Mouse (Mus musculus) ES-Bruce4 (cell line): ENCODE measurements around the gene Tbc1d1.

Experiments used
- CTCF ChIP-seq: IDR thresholded peaks from one replicate; pipeline ENCODE4 v1.8.1; 2011; ENCODE audit warnings: low read depth, low read length
- EP300 ChIP-seq: IDR thresholded peaks from 2 replicates; pipeline ENCODE4 v1.6.1; 2011; ENCODE audit warnings: low read depth, low read length; ENCODE audit not compliant: insufficient read depth
- POLR2A ChIP-seq: IDR thresholded peaks from one replicate; pipeline ENCODE4 v1.8.1; 2011; ENCODE audit warnings: low read length; ENCODE audit not compliant: insufficient read depth

GRCm38 (mm10) chr5:64274296-64274695 lies 118.2 kb downstream of the Tbc1d1 start:
- TF ChIP-seq POLR2A (no peak), CTCF (no peak), EP300 (0 out of 2 replicates have a peak, but pooled peaks have one; percentile 9)
